Mouse (Mus musculus): ENCODE data around the gene Eml6.
"Not testable (repeated sequence)": the region's sequence is repeated elsewhere in the genome, so short reads cannot be mapped to it uniquely, and the experiment has no call there.

Gene Eml6

DNA sequence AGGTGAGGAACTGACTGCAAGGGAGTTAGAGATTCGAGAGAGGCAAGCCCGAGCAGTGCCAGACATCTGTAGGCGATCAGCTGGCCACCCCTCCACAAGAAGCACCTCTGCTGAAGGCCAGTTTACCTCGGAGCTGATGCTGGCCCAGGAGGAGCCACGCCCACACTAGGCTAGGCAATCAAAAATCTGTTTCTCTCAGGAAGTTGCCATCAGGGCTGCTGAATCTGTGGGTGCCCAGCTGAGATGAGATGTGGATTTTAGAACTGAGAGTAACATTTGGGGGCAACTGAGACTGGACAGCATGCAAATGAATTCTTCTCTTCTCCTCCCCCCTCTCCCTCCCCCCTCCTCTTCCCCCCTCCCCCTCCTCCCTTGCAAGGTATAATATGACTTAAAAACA is 238.4 kb downstream of the Eml6 start:
- no peak for DNase-seq

DNA sequence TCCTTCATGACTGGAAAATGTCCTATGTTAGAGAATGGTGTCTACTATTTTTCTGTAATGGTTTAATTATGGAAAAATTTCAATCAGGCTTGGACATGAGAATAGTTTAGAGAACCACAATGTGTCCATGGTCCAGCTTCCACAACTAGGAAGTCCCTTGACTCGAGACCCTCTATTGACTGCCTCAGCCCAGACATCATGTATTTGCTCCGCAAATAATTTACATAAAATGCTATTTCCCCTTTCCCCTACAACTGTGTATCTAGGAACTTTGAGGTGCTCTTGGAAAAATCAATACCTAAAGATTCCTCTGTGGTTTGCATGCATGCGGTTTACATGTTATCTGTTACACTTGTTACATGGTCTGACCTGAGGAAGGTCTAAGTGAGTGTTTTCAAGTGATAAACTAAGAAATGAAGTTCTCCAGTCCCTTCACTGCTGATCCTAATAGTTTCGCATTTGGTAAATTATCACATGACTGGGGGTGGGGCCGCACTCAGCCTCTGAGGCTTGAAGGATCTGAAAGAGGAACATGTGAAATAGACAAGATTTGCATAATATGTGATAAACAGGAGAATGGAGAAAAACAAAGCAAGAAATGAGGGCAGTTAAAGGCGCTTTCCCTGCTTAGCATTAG is 239.1 kb downstream of the Eml6 start:
- no peak for DNase-seq

DNA sequence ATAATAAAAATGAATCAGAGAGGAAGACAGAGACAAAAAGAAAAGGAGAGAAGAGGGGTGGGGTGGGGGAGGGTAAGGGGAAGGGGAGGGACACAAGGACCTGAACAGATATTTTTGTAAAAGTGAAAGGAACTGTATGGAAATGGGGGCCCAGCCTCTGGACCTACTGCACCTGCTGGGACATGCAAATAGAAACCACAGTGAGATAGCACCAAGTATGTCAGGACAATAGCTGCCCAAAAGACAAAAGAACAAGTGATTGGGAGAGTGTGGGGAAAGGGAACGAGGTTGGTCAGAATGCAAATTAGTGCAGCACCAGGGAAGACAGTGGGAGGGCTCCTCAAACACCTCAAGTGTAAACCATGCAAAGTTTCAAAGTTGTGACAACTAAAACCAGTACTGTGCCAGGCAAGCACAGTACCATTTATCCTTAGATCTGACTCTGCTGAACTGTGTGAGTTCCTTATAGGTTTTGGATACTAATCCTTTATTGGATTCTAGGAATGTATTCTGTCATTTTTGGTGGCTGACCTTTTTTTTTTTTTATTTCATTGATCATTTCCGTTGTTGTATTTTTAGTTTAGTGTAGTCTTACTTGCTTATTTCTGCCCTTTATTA is 246.3 kb downstream of the Eml6 start:
- DNase-seq: no peak

DNA sequence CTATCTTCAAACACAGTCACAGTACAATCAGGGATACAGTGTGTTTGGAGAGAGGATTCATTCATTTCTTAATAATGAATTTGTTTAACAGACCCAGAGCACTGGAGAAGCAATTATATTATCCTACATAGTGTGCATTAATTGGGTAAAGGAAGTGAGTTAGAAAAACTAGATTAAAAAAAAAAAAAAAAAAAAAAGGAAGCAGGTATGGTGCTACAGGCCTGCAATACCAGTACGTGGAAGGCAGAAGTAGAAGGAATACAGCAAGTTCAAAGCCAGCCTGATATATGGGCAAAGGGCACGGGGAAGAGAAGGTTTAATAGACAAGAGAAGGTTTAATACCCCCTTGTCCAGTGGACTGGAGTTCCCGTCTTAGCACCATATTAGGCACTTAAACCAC is 246.9 kb downstream of the Eml6 start:
- DNase-seq: no peak

- DNase-seq: no peak
These were observed 247.9 kb downstream of the Eml6 start for GRCm38 (mm10) chr11:29777964-29778363.

GRCm38 (mm10) chr11:29774760-29775159 is 251.1 kb downstream of the Eml6 start:
- no peak for DNase-seq

DNA sequence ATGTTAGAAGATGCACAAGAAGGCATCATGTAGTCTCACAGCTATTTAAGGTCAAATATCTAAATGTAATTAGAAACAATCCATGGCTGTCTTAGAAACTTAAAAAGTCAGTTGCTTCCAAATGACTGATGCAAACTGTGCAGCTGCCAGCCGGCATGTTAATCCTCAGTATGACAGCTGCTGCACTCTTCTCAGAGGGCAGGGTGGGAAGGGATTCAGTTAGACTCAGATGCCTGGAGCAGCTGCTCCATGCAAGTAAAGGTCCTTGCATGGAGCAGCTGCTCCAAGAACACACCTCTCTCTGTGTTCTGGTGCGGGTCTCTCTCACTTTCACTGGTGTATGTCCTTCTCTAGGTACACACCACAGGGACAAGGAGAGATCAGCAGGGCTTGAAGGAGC is 251.5 kb downstream of the Eml6 start:
- no peak for DNase-seq

DNA sequence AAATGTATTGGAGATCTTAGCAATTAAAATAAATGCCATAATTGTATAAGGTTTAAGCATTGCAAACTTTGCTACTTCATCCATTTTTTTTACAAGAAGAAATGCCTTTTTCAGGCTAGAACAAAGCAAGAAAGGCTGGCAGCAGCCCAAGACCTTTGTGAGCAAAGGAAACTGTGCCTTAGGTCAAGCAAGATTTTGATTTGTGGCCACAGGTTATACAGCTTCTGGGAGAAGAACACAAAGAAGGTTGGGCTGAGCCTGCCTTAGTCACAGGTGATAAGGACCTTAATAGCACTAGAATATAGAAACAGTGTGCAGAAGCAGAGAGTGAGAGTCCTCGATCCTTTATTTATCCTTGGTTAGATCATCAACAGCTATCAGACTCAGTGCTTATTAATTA is 253.6 kb downstream of the Eml6 start:
- DNase-seq: no peak

- DNase-seq: no peak
These were observed 255.0 kb downstream of the Eml6 start for GRCm38 (mm10) chr11:29770666-29771400.

GRCm38 (mm10) chr11:29768523-29768922 is 257.3 kb downstream of the Eml6 start:
- DNase-seq: no peak

DNA sequence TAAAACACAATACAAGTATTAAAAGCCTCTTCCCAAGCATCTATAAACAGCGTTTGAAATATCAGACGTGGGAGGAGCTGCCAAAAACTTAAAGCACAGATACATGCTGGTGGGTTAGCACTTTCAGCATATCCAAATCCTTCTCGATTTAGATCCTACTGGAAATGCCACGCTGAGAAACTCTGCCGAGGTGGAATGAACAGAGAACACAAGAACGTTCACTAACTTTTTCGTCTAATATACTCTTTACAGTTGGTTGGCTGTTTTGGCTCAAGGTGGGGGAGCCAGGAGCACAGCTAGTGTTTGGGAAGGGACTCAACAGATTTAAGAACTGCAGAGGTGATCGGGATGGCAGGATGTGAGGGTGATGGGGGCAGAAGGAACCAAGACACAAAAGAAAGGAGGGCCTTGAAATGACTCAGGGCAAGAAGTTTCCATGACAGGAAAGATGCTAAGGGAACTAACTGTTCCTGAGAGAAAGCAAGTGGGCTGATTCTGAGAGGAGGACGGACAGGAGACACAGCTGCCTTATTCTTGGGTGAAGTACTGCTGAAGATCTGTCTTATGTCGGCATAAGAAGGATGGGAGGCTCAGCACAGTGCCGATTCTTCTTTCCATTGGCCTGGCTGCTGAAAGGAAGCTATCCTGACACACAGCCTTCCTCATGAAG is 259.4 kb downstream of the Eml6 start:
- no peak for DNase-seq

DNA sequence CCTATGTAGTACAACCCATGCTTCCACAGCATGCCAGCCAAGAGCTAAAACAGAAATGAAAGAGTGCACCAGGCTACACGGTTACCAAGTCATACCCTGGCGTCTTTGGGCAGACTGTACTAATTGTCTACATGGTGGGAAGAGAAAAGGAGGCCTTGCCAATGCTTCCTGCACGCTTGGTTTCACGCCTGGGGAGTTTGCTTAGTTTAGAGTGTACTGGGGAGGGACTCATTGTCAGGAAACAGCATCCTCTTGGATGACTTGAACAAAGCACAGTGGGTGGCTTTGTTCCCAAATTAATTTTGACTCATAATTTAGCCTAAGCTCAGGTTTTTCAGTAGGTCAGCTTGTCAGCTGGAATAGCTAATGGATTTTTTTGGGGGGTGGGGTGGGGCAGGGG is 260.8 kb downstream of the Eml6 start:
- peak; percentile 71 for DNase-seq

DNA sequence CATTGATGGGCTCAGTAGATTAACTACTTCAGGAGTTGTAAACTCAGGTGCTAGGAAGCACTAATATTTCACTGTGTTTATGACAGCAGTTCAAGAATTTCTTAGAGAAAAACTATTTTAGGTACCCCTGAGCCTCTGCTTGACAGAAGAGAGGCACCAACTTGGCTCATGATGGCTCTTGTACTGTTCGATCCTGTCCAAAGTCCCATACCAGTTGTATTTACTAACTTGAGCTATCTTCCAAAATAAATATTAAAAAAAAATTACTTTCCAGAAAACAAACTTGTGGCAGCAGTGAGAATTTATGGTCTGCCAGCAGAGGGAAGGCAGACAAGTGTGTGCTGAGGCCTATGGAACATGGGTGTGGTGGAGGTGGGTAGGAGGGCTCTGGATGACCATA is 263.1 kb downstream of the Eml6 start:
- DNase-seq: no peak

DNA sequence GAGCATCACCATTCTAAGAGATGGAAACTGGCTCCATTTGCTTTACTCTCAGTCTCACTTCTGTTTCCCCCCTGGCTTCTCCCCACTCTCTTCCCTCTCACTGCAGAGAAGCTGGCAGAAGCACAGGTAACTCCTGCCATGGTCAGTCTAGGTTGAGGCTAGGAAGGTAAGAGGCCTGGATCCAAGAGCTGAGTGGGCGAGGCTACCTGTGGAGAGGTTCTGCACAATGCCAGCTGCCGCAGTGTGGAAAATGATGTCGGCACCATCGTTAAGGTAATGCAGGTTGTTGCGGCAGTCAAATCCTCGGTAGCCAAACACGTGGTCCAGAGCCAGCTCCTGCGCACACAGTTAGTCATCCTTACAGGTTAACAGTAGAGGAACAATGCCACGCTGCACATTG is 264.4 kb downstream of the Eml6 start:
- peak; percentile 54 for DNase-seq

GRCm38 (mm10) chr11:29758617-29759016 is 267.2 kb downstream of the Eml6 start:
- DNase-seq: no peak

- not testable (repeated sequence) for DNase-seq
These were observed 269.8 kb downstream of the Eml6 start for GRCm38 (mm10) chr11:29756007-29756406.

GRCm38 (mm10) chr11:29751648-29752611 is 273.9 kb downstream of the Eml6 start:
- no peak for DNase-seq

- no peak for DNase-seq
These were observed 274.8 kb downstream of the Eml6 start for GRCm38 (mm10) chr11:29751013-29751412.

GRCm38 (mm10) chr11:29749468-29749829 is 276.4 kb downstream of the Eml6 start:
- no peak for DNase-seq

- no peak for DNase-seq
These were observed 276.9 kb downstream of the Eml6 start for GRCm38 (mm10) chr11:29748750-29749467.

DNA sequence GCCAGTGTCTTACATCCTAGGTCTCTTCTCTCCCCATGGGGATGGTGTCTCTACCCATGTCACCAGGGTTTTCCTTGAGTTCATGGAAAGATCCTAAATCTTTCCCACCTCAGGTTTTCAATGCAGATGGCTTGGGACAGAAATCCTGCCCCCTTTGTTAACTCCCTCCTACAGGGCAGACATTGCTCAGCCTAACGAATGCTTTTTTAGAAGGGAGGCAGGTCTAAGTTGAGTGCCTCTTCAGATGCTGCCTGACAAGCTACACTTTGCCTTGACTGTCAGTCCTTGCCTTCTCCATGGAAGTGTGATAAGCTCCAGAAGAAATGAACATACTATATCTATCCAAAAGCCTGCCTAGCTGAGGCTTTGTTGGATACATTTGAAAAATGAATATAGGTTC is 278.0 kb downstream of the Eml6 start:
- DNase-seq: no peak

DNA sequence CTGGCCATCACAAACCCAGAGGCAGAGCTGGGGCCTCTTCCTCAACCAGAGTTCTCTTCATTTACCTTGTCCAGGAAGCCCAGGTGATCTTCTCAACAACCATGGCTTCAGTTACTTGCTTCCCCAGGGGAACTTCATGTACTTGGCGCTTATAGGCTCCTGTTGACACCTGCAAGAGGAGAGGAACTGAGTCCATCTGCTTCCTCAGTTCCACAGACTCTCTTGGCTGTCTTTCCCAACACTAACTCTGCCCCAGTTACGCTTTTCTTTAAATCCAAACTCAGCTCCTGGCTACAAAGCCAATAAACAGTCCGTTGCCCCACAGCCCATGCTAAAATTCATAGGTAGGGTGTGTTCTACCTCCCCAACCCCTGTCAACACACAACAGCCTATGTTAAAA is 278.5 kb downstream of the Eml6 start:
- no peak for DNase-seq
